Mouse (Mus musculus) CH12.LX (cell line): ENCODE data around the gene Wt1. TPM values are rescaled to one million over a fixed set of nuclear protein-coding genes. Genes with fewer than 3 reads are reported as not detected.

Experiments
- DNase-seq: peaks from one replicate; pipeline ENCODE4 v3.0.0-alpha.2; 2013; ENCODE audit errors: extremely low read depth
- H3K27ac ChIP-seq: 2 replicates; pipeline ENCODE4 v1.5.1; 2012; ENCODE audit warnings: low read depth, mild to moderate bottlenecking, control low read depth, moderate library complexity; ENCODE audit not compliant: insufficient read depth
- H3K27me3 ChIP-seq: replicated peaks from 2 replicates; pipeline ENCODE3; 2012; ENCODE audit warnings: inconsistent platforms
- H3K36me3 ChIP-seq, 2 experiments: replicated peaks in 1 of 2; 2 replicates each; pipeline versions ENCODE3 to v1.6.1; 2012; ENCODE audit warnings: inconsistent platforms in 1 of 2, low read length in 1 of 2, mild to moderate bottlenecking in 1 of 2, mixed read lengths in 1 of 2, moderate library complexity in 1 of 2; ENCODE audit not compliant: control insufficient read depth in 1 of 2, insufficient read depth in 1 of 2
- H3K4me1 ChIP-seq, 2 experiments: 2 replicates each; pipeline ENCODE4 v1.6.1; 2012; ENCODE audit warnings: inconsistent platforms in 1 of 2, moderate library complexity in 1 of 2; ENCODE audit not compliant: insufficient read depth in 2 of 2, control insufficient read depth in 1 of 2
- H3K4me2 ChIP-seq: 2 replicates; pipeline ENCODE4 v1.6.1; 2012; ENCODE audit warnings: low read depth, mild to moderate bottlenecking, control low read depth; ENCODE audit not compliant: poor library complexity, insufficient read depth, severe bottlenecking
- H3K4me3 ChIP-seq, 3 experiments: fragments of 150-350 bp in 1 of 3; sonication (generic) in 1 of 3; replicated peaks in 1 of 3; 2 replicates each; pipeline versions ENCODE3 to v1.5.1; 2011 to 2012; ENCODE audit warnings: low read depth in 2 of 3, low read length in 2 of 3, mild to moderate bottlenecking in 2 of 3, moderate library complexity in 2 of 3, control low read depth in 1 of 3, improper control_type of control experiment in 1 of 3, inconsistent platforms in 1 of 3, mixed read lengths in 1 of 3; ENCODE audit not compliant: poor library complexity in 1 of 3
- H3K79me2 ChIP-seq: replicated peaks from 2 replicates; pipeline ENCODE4 v1.6.1; 2012; ENCODE audit warnings: mild to moderate bottlenecking, moderate library complexity; ENCODE audit not compliant: control insufficient read depth, poor library complexity, insufficient read depth, severe bottlenecking; ENCODE audit errors: extremely low read depth
- H3K9ac ChIP-seq: 2 replicates; pipeline ENCODE4 v1.6.1; 2012; ENCODE audit warnings: low read depth, mild to moderate bottlenecking, control low read depth, moderate library complexity; ENCODE audit not compliant: insufficient read depth
- H3K9me3 ChIP-seq: replicated peaks from 2 replicates; pipeline ENCODE3; 2012; ENCODE audit warnings: low read length, inconsistent platforms, mixed read lengths
- BHLHE40 ChIP-seq: IDR thresholded peaks from 2 replicates; pipeline ENCODE4 v1.6.1; 2011; ENCODE audit warnings: mild to moderate bottlenecking, low read depth, low read length, improper control_type of control experiment
- CTCF ChIP-seq, 2 experiments: IDR thresholded peaks in 1 of 2; conservative IDR thresholded peaks in 1 of 2; 2 replicates each; pipeline ENCODE4 v1.5.1; 2011 to 2012; ENCODE audit warnings: low read depth in 2 of 2, low read length in 2 of 2, improper control_type of control experiment in 1 of 2, inconsistent platforms in 1 of 2, mild to moderate bottlenecking in 1 of 2, moderate library complexity in 1 of 2
- E2F4 ChIP-seq: IDR thresholded peaks from 2 replicates; pipeline ENCODE4 v1.6.1; 2011; ENCODE audit warnings: low read depth, low read length, improper control_type of control experiment; ENCODE audit not compliant: insufficient replicate concordance
- EP300 ChIP-seq: IDR thresholded peaks from 2 replicates; pipeline ENCODE4 v1.6.1; 2011; ENCODE audit warnings: low read length, improper control_type of control experiment
- ETS1 ChIP-seq: conservative IDR thresholded peaks from 2 replicates; pipeline ENCODE4 v1.6.1; 2012; ENCODE audit warnings: low read depth, mild to moderate bottlenecking, inconsistent platforms, low read length, improper control_type of control experiment, moderate library complexity
- GABPA ChIP-seq: IDR thresholded peaks from 2 replicates; pipeline ENCODE4 v1.6.1; 2012; ENCODE audit warnings: low read depth, low read length, improper control_type of control experiment, inconsistent platforms; ENCODE audit not compliant: insufficient replicate concordance
- HCFC1 ChIP-seq: IDR thresholded peaks from 2 replicates; pipeline ENCODE4 v1.6.1; 2012; ENCODE audit warnings: low read depth, mild to moderate bottlenecking, inconsistent platforms, low read length, improper control_type of control experiment
- IRF4 ChIP-seq: IDR thresholded peaks from 2 replicates; pipeline ENCODE4 v1.6.1; 2014; ENCODE audit warnings: low read depth, mild to moderate bottlenecking, inconsistent platforms, low read length, improper control_type of control experiment
- JUN ChIP-seq: IDR thresholded peaks from 2 replicates; pipeline ENCODE4 v1.6.1; 2011; ENCODE audit warnings: low read depth, mild to moderate bottlenecking, low read length, improper control_type of control experiment, moderate library complexity; ENCODE audit not compliant: insufficient read depth
- JUND ChIP-seq: conservative IDR thresholded peaks from 2 replicates; pipeline ENCODE4 v1.6.1; 2011; ENCODE audit warnings: low read depth, low read length, improper control_type of control experiment
- KAT2A ChIP-seq: IDR thresholded peaks from 2 replicates; pipeline ENCODE4 v1.6.1; 2012; ENCODE audit warnings: low read length, improper control_type of control experiment, inconsistent platforms; ENCODE audit not compliant: insufficient replicate concordance
- MAFK ChIP-seq: IDR thresholded peaks from 2 replicates; pipeline ENCODE4 v1.6.1; 2011; ENCODE audit warnings: low read length, improper control_type of control experiment; ENCODE audit not compliant: insufficient replicate concordance
- MYC ChIP-seq: IDR thresholded peaks from 2 replicates; pipeline ENCODE4 v1.6.1; 2011; ENCODE audit warnings: low read depth, mild to moderate bottlenecking, improper control_type of control experiment, low read length
- RAD21 ChIP-seq: IDR thresholded peaks from 2 replicates; pipeline ENCODE4 v1.6.1; 2011; ENCODE audit warnings: low read depth, mild to moderate bottlenecking, low read length, improper control_type of control experiment, moderate library complexity
- SMC3 ChIP-seq: IDR thresholded peaks from 2 replicates; pipeline ENCODE4 v1.6.1; 2011; ENCODE audit warnings: low read depth, low read length, improper control_type of control experiment
- TBP ChIP-seq: conservative IDR thresholded peaks from 2 replicates; pipeline ENCODE4 v1.6.1; 2011; ENCODE audit warnings: low read depth, low read length, improper control_type of control experiment
- UBTF ChIP-seq: IDR thresholded peaks from 2 replicates; pipeline ENCODE4 v1.6.1; 2012; ENCODE audit warnings: low read depth, mild to moderate bottlenecking, inconsistent platforms, low read length, improper control_type of control experiment, moderate library complexity
- USF1 ChIP-seq: IDR thresholded peaks from 2 replicates; pipeline ENCODE4 v1.6.1; 2014; ENCODE audit warnings: low read depth, mild to moderate bottlenecking, inconsistent platforms, low read length, improper control_type of control experiment
- USF2 ChIP-seq: conservative IDR thresholded peaks from 2 replicates; pipeline ENCODE4 v1.6.1; 2011; ENCODE audit warnings: low read depth, low read length, improper control_type of control experiment
- ZC3H11A ChIP-seq: IDR thresholded peaks from 2 replicates; pipeline ENCODE4 v1.6.1; 2012; ENCODE audit warnings: low read depth, mild to moderate bottlenecking, inconsistent platforms, low read length, improper control_type of control experiment
- ZKSCAN1 ChIP-seq: IDR thresholded peaks from 2 replicates; pipeline ENCODE4 v1.6.1; 2012; ENCODE audit warnings: low read depth, inconsistent platforms, low read length, improper control_type of control experiment, borderline replicate concordance
- ZMIZ1 ChIP-seq: IDR thresholded peaks from 2 replicates; pipeline ENCODE4 v1.6.1; 2012; ENCODE audit warnings: low read depth, mild to moderate bottlenecking, inconsistent platforms, low read length, improper control_type of control experiment
- ZNF384 ChIP-seq: IDR thresholded peaks from 2 replicates; pipeline ENCODE4 v1.6.1; 2012; ENCODE audit warnings: low read depth, low read length, improper control_type of control experiment, inconsistent platforms
- dilution Hi-C: fragments of 300-500 bp; cut with MboI; formaldehyde crosslinking; loops from 2 replicates; pipeline ENCODE4 v1.14.3; 2020; ENCODE audit warnings: low sequenced_read_pairs; ENCODE audit not compliant: extremely low pct_unique_long_range_greater_than_20kb, extremely low pct_ligation_motif_present
- in situ Hi-C: fragments of 300-500 bp; cut with MboI; formaldehyde crosslinking; loops from 3 replicates; pipeline ENCODE4 v1.14.3; 2019; ENCODE audit warnings: low sequenced_read_pairs, low pct_ligation_motif_present, low pct_unique_long_range_greater_than_20kb, mixed read lengths
- polyA plus RNA-seq: library from polyadenylated mRNA; unstranded; fragments of >175 nt; gene quantifications from 2 replicates; pipeline ENCODE4 v1.2.1, GENCODE M21; 2012; ENCODE audit warnings: low read depth; ENCODE audit not compliant: insufficient read length
- total RNA-seq, 2 experiments: library from RNA; depleted of rRNA; stranded (reverse); fragments of 300-350 nt in 1 of 2; fragments of >200 nt in 1 of 2; gene quantifications; 2 replicates each; pipeline ENCODE4 v1.2.3; 2012 to 2014

Wt1 gene
- total and polyA plus RNA-seq, 3 experiments: not detected

DNA sequence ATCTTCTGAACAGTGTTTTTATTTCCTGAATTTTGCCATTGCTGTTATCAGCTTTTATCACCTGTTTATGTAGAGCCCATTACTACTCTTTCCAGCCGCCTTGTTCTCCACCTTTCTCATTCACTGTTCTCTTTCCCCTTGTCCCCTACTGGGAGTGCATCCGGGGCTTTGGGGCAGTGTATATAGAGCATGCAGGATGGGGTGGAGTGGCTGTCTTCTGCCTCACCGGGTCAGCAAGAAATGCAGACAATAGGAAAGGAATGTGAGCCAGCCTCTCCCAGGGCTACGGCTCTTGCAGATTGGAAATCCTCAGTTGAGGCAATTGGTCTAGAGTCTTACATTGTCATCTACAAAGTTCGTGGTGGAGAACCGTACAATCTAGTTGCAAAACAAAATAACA lies 56.2 kb downstream of the Wt1 start:
- no peak for TF ChIP-seq ZNF384
- no peak overlapping the region for H3K4me3 ChIP-seq
- H3K27ac ChIP-seq: no peak overlapping the region
- in situ Hi-C loops (no loop called here), dilution Hi-C loops (no loop called here)
- peaks cover 2 to 20% of the 10 kb centered on the region in 2 experiments; a peak in 3 of 4 replicates for H3K4me1 ChIP-seq
- no peaks in the 10 kb centered on the region for H3K27me3 ChIP-seq
- H3K4me2 ChIP-seq: no peak overlapping the region
- H3K36me3 ChIP-seq: no peaks in the 10 kb centered on the region
- H3K9ac ChIP-seq: no peak overlapping the region
- no peaks in the 10 kb centered on the region for H3K79me2 ChIP-seq
- no peak for DNase-seq
- H3K9me3 ChIP-seq: no peaks in the 10 kb centered on the region

DNA sequence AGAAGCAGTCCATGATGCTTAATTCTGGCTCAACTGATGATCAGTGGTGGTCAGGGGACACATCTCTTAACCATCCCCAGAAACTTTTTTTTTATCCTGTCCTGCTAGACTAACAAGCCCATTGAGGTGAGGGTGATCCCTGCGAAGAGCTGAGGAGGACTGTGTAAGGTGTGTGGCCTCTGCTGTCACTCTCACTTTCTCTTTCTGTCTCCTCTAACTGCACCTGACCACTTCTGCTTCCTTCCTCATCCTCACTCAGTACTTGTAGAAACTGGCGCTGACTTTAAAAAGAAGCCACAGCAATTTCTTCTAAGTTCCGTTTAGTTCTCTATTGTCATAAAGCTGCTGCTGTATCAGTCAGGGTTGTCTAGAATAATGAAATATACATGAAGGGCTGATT lies 58.8 kb downstream of the Wt1 start:
- Histone ChIP-seq H3K79me2 (no peaks in the 10 kb centered on the region), H3K4me3 (no peak overlapping the region), H3K27ac (no peak overlapping the region), H3K9me3 (no peaks in the 10 kb centered on the region), H3K4me2 (no peak overlapping the region), H3K36me3 (no peaks in the 10 kb centered on the region), H3K4me1 (peaks cover 2 to 20% of the 10 kb centered on the region in 2 experiments; a peak in 3 of 4 replicates), H3K27me3 (no peaks in the 10 kb centered on the region), H3K9ac (no peak overlapping the region)
- no peak for TF ChIP-seq HCFC1
- peak; percentile 74 for TF ChIP-seq BHLHE40
- no peak for TF ChIP-seq USF2
- 0 out of 2 replicates have a peak, but pooled peaks have one; percentile 16 for TF ChIP-seq IRF4
- 0 out of 2 replicates have a peak, but pooled peaks have one; percentile 18 for TF ChIP-seq ETS1
- no peak for TF ChIP-seq MYC
- no peak for TF ChIP-seq MAFK
- TF ChIP-seq EP300: peak; percentile 19; the same call in 1 of the 2 replicates
- no peak for TF ChIP-seq KAT2A
- DNase-seq: peak; percentile 9
- dilution Hi-C loops: no loop called here
- in situ Hi-C loops: no loop called here

DNA sequence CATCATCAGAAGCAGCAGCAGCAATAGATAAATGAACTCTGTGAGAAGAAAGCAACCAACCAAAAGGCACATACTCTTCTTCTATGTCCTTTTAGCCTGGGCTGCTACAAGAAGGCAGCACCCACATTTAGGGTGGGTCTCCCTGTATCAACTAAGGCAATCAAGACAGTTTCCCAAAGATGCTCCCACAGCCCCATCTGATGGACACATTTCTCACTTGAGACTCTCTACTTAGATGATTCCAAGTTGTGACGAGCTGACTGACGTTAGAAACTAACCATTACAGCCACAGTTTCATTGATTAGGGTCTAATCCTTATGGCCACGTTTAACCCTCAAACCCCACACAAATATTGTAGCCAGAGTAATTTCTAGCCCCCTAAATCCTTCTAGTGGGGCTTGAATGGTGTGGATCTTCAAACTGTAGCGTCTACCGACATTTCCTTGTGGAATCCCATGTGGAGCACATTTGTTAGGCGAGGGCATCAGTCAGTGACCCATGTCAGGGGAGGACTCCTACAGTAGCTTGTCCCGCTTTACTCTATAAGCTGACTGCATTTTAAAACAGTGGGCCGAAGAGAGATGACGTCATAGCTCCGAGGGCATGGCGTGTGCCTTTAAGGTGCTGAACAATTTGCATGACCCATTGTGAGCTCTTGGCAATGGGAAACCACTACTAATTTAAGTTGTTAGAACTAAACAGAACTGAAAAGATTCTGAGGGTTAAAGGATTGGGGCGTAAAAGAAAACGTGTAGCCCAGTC lies 59.6 kb downstream of the Wt1 start:
- Histone ChIP-seq H3K9me3 (no peaks in the 10 kb centered on the region), H3K4me3 (peak overlapping the region in 2 of 3 experiments; percentile 10 to 42), H3K4me1 (peaks cover 2 to 20% of the 10 kb centered on the region in 2 experiments; a peak in 3 of 4 replicates), H3K4me2 (peak overlapping the region; percentile 72), H3K79me2 (no peaks in the 10 kb centered on the region), H3K36me3 (no peaks in the 10 kb centered on the region), H3K27ac (no peak overlapping the region), H3K9ac (no peak overlapping the region), H3K27me3 (no peaks in the 10 kb centered on the region)
- TF ChIP-seq ZNF384: no peak
- peak; percentile 68; the same call in 1 of the 2 replicates for TF ChIP-seq JUND
- no peak for TF ChIP-seq ZMIZ1
- TF ChIP-seq SMC3: peak; percentile 23; the same call in 1 of the 2 replicates
- no peak for TF ChIP-seq E2F4
- peak in 1 of 2 experiments; percentile 58; a peak in 2 of 4 replicates for TF ChIP-seq CTCF (conservative IDR thresholded peaks at IDR 0.05 in 1 of 2, IDR thresholded peaks at IDR 0.05 in 1 of 2; ENCODE audit: low read depth in 2 of 2, low read length in 2 of 2)
- TF ChIP-seq RAD21: peak; percentile 60
- no peak for TF ChIP-seq ZC3H11A
- TF ChIP-seq TBP: no peak
- no peak for TF ChIP-seq USF1
- no peak for TF ChIP-seq MYC
- TF ChIP-seq ZKSCAN1: no peak
- TF ChIP-seq UBTF: no peak
- no peak for TF ChIP-seq GABPA
- peak; percentile 56 for TF ChIP-seq JUN
- dilution Hi-C loops (no loop called here), in situ Hi-C loops (no loop called here)
- peak; percentile 12 for DNase-seq
